Mouse (Mus musculus) 416B (cell line): Measurements from ENCODE around the gene Tmem202.

Source experiments
- DNase-seq: peaks from one replicate; pipeline ENCODE4 v3.0.0; 2011; ENCODE audit warnings: low read depth

Tmem202 gene

GRCm38 (mm10) chr9:59533422-59533821, 6.2 kb downstream of the Tmem202 start:
- DNase-seq = no peak

DNA sequence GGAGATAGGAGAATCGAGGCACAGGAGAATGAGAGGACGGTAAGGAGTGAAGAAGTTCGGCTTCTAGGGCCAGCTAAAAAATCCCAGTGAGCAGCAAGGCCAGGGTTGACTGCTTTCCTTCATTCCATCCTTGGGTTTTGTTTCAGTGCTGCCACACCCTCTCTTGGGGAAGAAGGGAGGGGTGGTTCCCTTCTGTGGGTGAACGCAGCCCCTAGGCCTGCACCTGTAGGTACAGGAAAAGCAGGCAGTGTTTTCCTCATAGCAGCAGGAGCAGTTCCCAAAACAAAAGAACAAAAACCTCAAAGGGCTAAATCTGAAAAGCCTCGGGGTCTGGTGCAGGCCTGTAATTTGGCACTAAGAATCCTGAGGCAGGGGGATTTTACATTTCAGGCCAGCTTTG, 8.0 kb downstream of the Tmem202 start:
- no peak for DNase-seq

- peak; percentile 65 for DNase-seq
Measured at GRCm38 (mm10) chr9:59528274-59528673, 11.4 kb downstream of the Tmem202 start.

DNA sequence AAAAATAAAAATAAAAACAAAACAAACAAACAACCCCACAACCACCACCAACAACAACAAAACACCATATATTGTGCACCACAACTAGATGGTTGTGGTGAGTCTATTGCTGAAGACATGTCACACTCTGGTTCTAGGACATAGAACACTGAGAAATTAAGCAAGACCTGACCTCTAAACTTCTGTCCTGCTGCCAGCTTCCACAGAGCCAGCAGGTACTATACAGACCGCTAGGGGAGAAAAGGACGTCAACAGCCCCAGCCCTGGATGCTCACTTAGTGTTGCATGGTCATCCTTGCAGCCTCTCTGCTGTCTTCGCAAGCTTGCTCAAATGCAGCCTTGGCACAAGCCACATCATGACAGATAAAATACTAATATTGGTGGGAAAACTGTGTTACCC, 12.1 kb downstream of the Tmem202 start:
- DNase-seq = no peak

DNA sequence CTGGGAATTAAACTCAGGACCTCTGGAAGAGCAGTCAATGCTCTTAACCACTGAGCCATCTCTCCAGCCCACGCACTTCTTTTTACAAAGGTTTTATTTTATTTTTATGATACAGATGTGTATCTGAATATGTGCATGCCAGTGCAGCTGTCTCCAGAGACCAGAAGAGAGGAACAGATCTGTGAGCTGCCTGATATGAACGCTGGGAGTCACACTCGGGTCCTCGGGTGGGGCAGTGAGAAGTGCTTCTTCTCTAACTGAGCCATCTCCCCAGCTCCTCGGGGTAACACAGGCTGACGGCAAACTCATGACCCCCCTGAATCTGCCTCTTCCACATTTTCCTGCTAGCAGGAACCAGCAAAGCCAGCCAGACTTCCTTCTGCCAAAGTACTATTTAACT, 12.9 kb downstream of the Tmem202 start:
- no peak for DNase-seq

- peak; percentile 68 for DNase-seq
Measured at GRCm38 (mm10) chr9:59522906-59523305, 16.7 kb downstream of the Tmem202 start.

DNA sequence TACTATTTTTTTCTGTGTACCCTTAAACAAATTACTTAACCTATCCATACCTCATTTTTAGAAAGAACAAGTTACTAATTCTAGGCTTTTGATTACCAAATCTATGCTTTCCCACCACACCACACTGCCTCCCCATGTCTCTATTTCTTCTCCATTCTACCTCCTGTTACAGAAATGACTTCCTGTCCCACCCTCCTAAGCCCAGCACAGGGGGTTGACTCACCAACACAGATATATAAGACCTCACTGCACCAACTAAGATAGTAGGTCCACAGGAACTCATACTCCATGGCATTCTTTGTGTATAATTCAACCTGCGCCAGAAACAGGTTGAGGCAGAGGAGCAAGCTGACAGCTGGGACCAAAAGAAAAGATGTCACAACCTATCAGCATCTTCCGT, 20.3 kb downstream of the Tmem202 start:
- peak; percentile 60 for DNase-seq

DNA sequence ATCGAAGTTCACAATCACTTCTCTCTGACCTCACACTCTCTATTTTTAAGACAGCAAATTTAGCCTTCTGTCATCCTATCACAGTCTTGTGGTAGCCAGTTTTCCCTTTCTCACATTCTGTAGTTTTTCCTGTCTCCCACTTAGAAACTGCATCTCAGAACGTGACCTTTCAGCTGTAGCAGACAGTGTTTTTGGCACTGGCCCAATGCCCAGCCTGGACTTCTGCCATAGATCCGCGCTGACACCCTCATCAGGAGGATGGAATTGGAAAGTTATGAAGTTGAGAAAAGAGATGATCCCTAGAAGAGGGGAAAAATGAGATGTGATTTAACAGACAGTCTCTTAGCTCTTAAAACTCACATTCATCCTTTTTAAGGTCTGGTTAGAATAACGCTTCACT, 20.7 kb downstream of the Tmem202 start:
- DNase-seq = no peak

DNA sequence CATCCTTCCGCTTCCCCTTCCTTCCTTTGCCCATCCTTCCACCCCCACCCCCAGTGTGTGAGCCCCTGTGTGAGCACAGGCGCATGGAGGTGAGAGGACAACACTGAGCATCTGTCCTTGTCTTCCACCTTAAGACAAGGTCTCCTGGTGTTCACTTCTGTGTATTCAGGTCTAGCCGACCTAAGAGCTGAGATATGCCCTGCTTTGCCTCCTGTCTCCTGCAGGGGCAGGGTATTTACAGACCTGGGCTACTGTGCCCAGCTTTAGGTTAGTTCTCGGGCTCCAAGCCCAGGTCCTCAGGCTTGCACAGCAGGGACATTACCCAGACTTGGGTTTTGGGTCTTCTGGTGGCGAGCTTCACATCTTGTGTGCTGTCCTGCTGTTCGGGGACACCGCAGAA, 22.5 kb downstream of the Tmem202 start:
- no peak for DNase-seq

DNA sequence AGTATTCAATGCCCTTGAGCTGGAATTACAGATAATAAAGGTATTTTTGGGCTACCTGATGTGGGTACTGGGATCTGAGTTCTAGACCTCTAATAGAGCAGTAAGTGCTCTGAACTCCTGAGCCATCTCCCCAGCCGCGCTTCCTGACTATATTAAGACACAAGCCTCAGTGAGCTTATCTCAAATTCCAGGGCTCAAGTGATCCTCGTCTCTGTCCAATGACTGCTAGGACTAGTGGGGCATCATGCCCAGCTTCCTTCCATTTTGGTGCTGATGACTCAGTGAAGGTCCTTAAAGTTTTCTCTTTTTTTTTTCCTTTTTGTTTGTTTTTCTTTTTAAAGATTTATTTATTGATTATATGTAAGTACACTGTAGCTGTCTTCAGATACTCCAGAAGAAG, 24.6 kb downstream of the Tmem202 start:
- DNase-seq = peak; percentile 56

GRCm38 (mm10) chr9:59512381-59512780, 27.3 kb downstream of the Tmem202 start:
- no peak for DNase-seq

- DNase-seq = no peak
Measured at GRCm38 (mm10) chr9:59508146-59508545, 31.5 kb downstream of the Tmem202 start.

DNA sequence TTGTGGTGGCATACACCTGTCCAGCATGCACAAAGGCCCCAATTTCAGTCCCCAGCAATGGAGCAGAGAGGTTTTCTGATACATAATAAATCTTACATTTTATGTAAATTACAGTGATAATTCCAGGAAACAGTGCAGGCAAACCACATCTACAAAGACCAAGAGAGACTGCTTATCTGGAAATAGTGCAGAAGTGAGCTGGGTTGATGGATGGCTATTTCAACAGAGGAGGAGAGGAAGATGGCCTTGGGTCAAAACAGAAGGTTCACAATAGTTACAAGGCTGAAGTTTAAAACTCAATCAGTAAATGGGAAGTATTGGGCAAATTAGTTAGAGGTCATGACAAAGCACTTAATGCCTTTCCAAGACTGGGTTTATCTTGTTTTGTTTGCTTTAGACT, 52.3 kb downstream of the Tmem202 start:
- DNase-seq = peak; percentile 37

DNA sequence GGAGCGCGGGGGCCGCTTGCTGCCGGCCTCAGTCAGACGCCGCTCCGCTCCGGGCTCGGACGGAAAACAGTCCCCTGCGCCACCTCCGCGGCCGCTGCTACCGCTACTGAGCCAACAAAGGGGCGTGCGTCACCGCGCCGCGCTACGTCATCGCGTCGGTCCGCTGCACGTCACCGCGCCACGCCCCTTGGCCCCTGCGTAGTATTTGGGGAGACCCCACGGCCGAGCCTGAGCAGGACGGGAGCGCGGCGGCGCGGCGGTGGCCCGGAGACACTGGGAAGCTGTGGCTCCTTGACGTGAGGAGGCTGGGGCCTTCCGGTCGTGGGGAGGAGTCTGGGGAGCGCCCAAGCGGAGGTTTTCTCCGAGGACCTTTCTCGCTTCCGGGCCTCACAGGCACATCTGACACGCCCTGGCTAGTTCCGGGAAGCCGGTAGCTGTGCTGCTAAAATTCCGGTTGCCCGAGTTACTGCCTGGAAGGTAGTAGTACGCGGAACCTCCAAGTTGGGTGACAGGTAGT, 53.0 kb downstream of the Tmem202 start, which contains the start of gene Arih1:
Gene Arih1, minus strand, starts transcription at position 70 of the 517 bp plus-strand sequence.
- DNase-seq = peak; percentile 98

DNA sequence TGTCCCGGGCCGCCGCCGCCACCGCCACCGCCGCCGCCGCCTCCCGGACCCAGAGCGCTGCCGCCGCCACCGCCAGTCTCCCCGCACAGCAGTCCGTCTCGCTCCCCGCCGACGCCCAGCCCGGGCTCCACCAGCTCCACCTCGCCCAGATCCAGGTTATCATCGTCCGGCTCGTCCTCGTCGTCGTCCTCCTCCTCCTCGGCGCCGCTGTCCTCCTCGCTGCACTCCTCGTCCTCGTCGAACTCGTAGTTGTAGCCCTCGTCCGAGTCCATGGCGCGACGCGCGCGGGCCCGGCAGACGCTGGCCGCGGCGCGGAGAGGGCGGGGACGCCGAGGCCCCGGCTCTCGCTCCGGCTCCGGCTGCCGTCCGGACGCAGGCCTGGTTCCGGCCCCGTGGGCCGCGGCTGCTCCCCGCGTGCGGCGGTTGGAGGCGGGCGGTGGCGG, 53.5 kb downstream of the Tmem202 start:
- peak; percentile 29 for DNase-seq

GRCm38 (mm10) chr9:59485511-59486075, 54.1 kb downstream of the Tmem202 start:
- peak; percentile 56 for DNase-seq

- no peak for DNase-seq
Measured at GRCm38 (mm10) chr9:59484760-59485159, 54.9 kb downstream of the Tmem202 start.

- DNase-seq = peak; percentile 82
Measured at GRCm38 (mm10) chr9:59482419-59482818, 57.2 kb downstream of the Tmem202 start.

GRCm38 (mm10) chr9:59476617-59477016, 63.0 kb downstream of the Tmem202 start:
- no peak for DNase-seq

GRCm38 (mm10) chr9:59474838-59475237, 64.8 kb downstream of the Tmem202 start:
- DNase-seq = no peak

DNA sequence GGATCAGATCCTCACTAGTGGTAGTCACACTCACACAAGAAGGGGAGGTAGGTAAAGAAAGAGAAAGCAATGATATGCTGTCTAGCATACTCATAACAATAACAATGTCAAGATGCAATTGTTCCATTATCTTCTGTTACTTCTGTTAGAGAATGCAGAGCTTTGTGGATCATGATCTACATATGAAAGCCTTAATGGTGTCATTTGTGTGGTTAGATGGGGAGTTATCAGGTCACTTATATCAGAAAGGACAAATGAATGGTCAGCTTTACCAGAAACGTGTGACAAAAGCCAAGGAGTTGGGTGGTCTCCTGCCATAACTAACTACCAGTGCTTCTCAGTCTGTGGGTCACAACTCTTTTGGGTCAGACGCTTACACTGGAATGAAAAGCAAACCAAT, 66.5 kb downstream of the Tmem202 start:
- no peak for DNase-seq

GRCm38 (mm10) chr9:59469446-59469845, 70.2 kb downstream of the Tmem202 start:
- peak; percentile 61 for DNase-seq
